Mouse (Mus musculus) cerebellum, adult 9-11 months (tissue): ENCODE measurements around the gene Igtp.
A peak's percentile ranks its signal among the peaks of the same experiment; 100 is the strongest.
"Not testable (repeated sequence)": the region's sequence is repeated elsewhere in the genome, so short reads cannot be mapped to it uniquely, and the experiment has no call there.

Experiments used
- DNase-seq: peaks from one replicate; pipeline ENCODE4 v3.0.0; 2022

Igtp gene

GRCm38 (mm10) chr11:58199229-58200037, at the start of gene Igtp, which contains the start of gene Irgm2:
Igtp (plus strand) TSS chr11:58199556.
Irgm2 (plus strand) TSS chr11:58199618.
- DNase-seq: peak; percentile 37

GRCm38 (mm10) chr11:58155458-58155857, 43.9 kb upstream of the Igtp start:
- DNase-seq: no peak

DNA sequence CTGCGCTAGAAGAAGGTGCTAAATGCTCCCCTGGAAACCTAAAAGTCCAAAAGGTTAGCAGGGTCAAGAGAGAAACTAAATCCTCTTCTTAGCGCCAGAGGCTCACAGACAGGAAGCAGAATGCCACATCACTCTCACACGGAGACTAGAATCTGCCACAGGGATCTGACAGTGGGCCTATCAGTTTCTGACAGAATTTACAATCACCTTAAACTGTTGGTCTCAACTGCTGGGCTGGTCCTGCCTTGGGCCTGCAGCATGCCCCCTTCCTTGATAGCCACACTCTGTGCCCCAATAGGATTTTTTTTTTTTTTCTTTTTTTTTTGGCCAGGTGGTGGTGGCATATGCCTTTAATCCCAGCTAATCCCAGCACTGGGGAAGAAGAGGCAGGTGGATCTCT, 42.5 kb upstream of the Igtp start:
- no peak for DNase-seq

DNA sequence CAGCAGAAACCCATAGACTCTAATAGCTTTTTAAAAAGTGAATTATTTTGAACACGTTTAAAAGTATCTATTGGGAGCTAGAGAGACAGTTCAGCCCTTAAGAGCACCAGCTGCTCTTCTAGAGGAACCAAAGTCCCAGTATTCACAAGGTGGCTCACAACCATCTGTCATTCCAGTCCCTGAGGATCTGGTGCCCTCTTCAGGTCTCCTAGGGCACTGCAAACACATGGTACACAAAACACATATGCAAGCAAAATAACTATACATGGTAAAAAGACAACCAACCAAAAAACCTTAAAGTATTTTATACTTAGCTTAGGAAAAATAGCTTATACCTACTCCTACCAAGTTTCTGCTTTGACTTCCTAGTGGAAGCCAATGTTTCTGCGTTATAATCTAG, 34.3 kb upstream of the Igtp start:
- DNase-seq: no peak

- no peak for DNase-seq
Observed at GRCm38 (mm10) chr11:58167822-58168166, 31.6 kb upstream of the Igtp start.

DNA sequence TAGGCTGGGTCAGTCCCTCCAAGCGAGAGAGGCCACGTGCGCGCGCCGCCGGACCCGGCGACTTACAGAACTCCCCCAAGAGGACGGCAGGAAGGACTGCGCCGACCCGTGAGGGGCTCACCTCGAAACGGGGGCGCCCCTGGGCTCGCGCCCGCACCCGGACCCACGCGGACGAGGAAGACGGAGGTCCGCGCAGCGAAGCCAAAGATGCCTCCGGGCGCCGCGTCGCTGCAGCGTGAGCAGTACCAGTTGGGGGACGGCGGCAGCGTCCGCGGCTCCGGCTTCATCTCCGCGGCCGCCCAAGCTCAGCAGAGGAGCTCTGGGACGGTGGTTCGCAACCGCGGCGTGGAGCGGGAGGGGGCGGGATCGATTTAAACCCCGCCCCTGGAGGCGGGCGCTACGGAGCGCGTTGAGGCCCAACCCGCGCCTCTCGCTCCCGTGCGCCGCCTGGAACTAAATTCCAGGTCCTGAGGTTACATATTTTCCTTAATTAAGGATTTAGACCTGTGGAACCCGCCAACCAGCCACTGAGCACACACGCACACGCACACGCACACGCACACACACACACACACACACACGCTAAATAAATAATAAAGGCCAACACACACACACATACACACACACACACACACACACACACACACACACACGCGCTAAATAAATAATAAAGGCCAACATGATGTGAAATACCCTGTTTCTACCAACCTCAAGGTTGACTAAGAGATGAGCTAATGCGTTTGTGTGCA, 31.0 kb upstream of the Igtp start, which contains the start of gene Gemin5:
Gene Gemin5, minus strand, starts transcription at position 373 of the 749 bp plus-strand sequence.
- DNase-seq: peak; percentile 87

- DNase-seq: no peak
Observed at GRCm38 (mm10) chr11:58169666-58170065, 29.7 kb upstream of the Igtp start.

DNA sequence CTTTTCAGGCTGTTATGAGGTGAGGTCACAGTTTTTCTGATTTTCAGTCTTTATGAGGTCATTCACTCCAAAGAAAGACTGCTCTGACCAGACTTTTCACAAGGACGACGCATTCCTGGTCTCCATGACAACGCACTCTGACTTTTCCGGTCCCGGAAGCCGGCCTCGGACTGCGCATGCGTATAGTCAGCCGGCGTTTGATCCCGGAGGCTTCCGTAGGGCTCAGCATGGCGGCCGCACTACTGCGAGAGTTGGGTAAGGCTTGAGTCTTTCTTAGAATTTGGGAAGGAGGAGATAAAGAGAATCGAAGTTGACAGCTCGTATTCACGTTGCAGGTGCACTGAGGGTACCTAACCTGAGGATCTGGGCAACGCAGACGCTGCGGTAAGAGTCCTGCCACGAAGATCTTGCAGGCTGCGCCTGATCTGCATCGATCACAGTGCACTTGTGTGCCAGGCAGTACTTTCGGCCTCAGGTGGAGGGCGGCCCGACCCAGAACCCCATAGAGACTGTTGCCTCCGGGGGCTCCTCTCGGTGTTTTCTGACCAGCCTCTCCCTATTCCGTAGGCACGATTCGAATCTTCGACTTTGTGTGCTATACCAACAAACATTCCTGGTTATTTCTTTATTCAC, 27.8 kb upstream of the Igtp start, which contains the start of gene Mrpl22:
Gene Mrpl22, plus strand, starts transcription at position 203 of the 633 bp plus-strand sequence.
- DNase-seq: peak; percentile 93

- peak; percentile 75 for DNase-seq
Observed at GRCm38 (mm10) chr11:58179563-58179962, 19.8 kb upstream of the Igtp start.

GRCm38 (mm10) chr11:58179986-58180385, 19.4 kb upstream of the Igtp start:
- not testable (repeated sequence) for DNase-seq

DNA sequence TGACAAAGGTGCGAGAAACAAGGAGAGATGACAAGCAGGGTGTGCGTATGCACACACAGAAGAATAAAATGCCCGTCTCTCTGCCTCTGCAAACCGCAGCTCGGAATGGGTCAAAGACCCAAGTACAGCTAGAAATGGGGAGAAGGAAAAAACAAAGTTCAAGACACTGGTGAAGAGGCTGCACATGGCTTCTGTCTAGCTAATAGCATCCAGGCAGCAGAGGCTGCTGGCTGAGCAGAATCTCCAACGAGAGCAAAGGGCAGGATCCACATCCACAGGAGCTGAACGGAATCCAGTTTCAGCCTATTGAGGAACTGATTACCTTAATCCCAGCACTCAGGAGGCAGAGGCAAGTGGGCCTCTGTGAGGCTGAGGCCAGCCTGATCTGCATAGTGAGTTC, 18.6 kb upstream of the Igtp start:
- DNase-seq: no peak

GRCm38 (mm10) chr11:58183579-58183978, 15.8 kb upstream of the Igtp start:
- DNase-seq: no peak

GRCm38 (mm10) chr11:58189675-58190074, 9.7 kb upstream of the Igtp start:
- DNase-seq: no peak

- DNase-seq: peak; percentile 53
Observed at GRCm38 (mm10) chr11:58193326-58193725, 6.0 kb upstream of the Igtp start.

DNA sequence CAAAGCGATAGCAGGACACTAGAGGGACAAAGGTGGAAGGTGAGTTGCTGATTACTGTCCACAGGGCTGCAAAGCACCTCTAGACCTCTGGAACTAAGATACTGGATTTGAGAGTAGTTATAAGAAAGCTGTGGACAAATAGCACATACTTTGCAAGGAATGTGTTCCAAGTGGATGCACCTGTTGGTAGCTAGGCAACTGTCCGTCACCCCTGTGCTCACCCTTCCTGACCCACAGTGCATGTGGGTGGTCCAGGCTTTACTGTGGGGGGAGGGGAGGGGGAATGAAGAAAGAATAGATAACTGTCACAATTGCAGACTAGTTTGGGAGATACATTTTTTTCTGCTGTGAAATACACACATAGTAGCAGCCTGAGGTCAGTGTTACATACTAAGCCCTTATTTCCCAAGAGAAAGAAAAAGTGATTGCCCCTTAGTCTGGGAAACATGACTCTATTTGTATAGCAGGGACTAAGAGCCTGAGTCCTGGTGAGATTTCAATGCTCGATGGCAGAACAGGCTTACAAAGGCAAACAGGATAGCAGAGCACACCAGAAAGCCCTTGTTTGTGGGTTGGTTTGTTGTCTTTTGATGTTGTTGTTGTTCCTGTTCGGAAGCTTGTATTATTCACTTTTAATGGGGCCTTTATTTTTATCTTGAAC, 5.4 kb upstream of the Igtp start:
- no peak for DNase-seq

- no peak for DNase-seq
Observed at GRCm38 (mm10) chr11:58198663-58199062, 693 bp upstream of the Igtp start.

DNA sequence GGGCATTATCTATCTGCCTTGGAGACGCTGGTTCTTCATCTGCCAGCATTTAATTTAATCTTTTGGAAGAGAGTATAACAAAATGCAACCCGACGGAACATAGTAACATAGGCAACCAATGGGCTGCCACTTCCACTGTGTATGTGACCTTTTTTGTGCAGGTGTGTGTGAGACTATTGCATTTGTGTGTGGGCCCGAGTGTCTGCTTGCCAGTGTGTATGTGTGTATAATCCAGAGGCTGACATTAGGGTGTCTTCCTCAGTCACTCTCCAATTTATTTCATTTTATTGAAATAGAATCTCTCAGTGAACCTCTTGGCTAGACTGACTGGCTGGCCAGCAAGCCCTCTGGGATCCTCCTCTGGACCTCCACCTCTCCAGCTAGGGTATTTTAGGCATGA, 870 bp downstream of the Igtp start:
- no peak for DNase-seq

DNA sequence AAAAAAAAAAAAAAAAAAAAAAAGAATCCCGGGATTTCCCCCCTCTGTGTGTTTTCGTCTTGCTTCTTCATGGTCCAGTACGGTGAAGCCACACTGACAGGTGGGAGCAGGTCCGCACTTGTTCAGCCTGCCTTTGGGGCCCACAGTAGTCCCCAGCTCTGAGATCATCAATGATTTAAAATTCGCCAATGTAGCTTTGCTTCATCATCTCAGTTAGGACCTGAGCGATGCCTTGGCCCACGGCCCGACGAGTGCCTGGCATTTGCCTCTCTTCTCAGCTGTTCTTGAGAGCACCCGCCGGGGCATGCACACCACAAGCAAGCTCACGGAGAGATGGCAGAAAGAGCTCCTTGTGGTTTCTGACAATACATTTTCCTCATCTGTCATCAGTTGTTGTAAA, 1.7 kb downstream of the Igtp start:
- DNase-seq: no peak

DNA sequence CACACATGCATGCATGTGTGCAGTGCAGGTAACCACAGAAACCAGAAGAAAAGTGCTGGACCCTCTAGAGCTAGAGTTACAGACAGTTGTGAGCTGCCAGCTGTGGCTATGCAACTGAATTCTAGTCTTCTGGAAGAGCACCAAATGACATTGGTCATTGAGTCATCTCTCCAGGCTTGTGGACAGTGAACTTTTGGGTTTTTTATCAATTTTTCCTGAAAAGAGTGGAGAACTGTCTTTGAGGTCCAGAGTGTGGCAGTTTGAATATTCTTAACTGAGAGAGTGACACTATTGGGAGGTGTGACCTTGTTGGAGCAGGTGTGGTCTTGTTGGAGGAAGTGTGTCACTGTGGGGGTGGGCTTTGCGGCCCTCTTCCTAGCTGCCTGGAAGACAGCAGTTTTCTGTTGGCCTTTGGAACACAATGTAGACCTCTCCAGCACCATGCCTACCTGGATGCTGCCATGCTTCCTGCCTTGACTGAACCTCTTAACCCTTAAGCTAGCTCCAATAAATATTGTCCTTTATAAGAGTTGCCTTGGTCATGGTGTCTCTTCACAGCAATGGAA, 11.0 kb downstream of the Igtp start:
- DNase-seq: no peak

- no peak for DNase-seq
Observed at GRCm38 (mm10) chr11:58211062-58211681, 11.8 kb downstream of the Igtp start.

DNA sequence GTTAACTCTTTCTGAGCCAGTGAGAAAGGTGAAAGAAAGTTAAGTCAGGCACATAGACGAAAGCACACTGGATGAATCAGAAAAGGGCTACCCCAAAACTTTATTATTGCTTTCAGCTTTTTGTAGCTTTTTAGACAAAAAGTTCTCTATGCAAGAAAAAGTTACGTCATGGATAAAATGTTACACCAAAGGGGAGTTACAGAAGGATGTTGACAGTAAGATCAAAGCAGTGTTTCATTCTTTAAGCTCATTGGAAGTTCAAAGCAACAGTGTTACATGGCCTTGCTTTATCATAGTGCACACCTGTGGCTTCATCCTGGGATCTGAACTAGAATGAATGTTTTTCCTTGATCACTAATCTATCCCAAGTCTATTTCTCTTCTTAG, 12.3 kb downstream of the Igtp start:
- no peak for DNase-seq

DNA sequence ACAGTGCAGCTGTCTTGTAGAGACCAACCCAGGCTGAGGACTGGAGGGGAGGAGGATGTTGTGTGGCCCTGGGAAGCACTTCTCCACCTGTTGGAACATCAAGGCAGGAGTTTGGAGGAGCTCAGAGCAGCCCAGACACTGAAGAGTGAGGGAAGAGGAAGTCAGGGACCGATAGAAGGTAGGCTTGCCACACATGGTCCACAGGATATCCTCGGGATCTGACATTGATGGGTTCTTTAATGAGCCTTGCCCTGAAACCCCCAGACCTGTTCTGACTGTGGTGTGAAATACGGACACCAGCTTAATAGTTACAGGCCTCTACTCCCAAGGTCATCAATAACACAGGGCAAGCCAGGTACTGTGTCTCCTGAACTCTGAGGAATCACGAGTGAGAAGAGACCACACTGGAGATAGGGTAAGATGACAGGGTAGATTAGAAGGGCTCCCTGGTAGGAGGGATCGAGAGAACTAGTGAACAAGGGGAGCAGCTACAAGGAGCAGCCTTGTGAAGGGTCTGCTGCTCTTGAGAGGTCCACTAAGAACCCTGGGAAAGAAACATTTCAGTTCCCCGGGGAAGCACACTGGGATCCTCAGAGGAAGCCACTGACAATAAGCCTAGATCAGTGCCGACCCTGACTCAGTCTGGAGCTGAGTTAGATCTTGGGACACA, 14.5 kb downstream of the Igtp start:
- DNase-seq: no peak
